Mouse (Mus musculus): ENCODE measurements around the gene Gm10775. TPM values are rescaled to one million over a fixed set of nuclear protein-coding genes. Genes with fewer than 3 reads are reported as not detected.

The Gm10775 gene
- polyA plus RNA-seq (2015; fragmentation: Nextera tagmentation; extraction: Ambion mirVana): not detected in 2 replicates

DNA sequence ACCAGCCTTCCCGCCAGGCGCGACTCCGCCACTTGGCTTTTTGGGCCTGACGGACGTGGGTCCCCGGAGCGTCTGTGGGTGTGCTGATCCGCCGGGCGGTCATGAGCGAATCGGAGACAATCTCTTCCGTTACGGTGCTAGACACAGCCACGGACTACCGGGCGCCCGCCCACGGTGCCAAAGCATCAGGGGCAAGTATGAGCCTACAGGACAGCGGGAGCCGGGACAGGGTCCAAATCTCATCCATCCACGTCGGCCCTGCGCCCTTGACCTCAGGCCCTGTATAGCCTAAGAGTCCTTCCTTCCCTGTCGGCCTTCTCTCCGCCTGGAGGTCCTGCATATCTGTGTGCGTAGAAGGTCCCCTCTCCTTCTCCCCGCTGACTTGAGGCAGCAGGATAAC is at the start of gene Gm10775:
Gene Gm10775 (plus strand): TSS at position 301 of the 400 bp plus-strand sequence.
- Histone ChIP-seq H3K36me3 (replicated peaks) (peaks cover 3% of the 10 kb centered on the region; the same call in 1 of the 2 replicates), H3K27ac (replicated peaks) (no peak within 1 kb of the TSS), H3K4me2 (peak within 1 kb of the TSS; percentile 13; the same call in 1 of the 2 replicates), H3K4me1 (replicated peaks) (no peaks in the 10 kb centered on the region), H3K4me3 (replicated peaks) (no peak within 1 kb of the TSS), H3K9me3 (replicated peaks) (peaks cover 15% of the 10 kb centered on the region), H3K27me3 (peaks cover 17% of the 10 kb centered on the region), H3K9ac (no peak within 1 kb of the TSS)
- ATAC-seq (ENCODE audit: insufficient read depth): no peak
- WGBS (ENCODE audit: insufficient replicate concordance): 45% methylated on average over 29 of the region's 29 CpGs

DNA sequence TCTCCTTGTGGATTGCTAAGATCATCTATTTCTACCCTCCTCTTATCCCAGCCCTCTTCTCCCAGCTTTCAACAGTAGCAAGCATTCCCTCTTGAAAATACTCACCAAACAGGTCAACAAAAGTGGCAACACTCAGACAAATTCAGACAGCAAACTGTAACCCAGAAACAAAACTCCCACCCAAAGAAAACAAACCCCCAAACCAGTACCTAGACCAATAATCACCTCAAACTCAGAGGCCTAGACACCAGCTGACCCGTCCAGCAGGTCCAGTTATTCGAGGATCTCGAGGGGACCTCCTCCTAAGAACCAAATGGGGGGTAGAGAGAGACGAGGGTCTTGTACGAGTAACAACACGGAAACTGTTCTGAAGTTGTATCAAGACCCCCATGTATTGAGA is 33.4 kb upstream of the Gm10775 start:
- Histone ChIP-seq H3K4me3 (replicated peaks) (no peak overlapping the region), H3K27ac (replicated peaks) (no peak overlapping the region), H3K36me3 (replicated peaks) (no peaks in the 10 kb centered on the region), H3K4me1 (replicated peaks) (no peaks in the 10 kb centered on the region), H3K9ac (no peak overlapping the region), H3K4me2 (no peak overlapping the region), H3K27me3 (no peaks in the 10 kb centered on the region), H3K9me3 (replicated peaks) (no peaks in the 10 kb centered on the region)
- 20% methylated on average over 6 of the region's 6 CpGs for WGBS (ENCODE audit: insufficient replicate concordance)
- no peak for ATAC-seq (ENCODE audit: insufficient read depth)

- H3K27me3 ChIP-seq: no peaks in the 10 kb centered on the region
- H3K4me2 ChIP-seq: no peak overlapping the region
- no peak for ATAC-seq (ENCODE audit: insufficient read depth)
- H3K9me3 ChIP-seq (replicated peaks): no peaks in the 10 kb centered on the region
- H3K9ac ChIP-seq: no peak overlapping the region
- no peak overlapping the region for H3K4me3 ChIP-seq (replicated peaks)
- H3K27ac ChIP-seq (replicated peaks): no peak overlapping the region
- no peaks in the 10 kb centered on the region for H3K4me1 ChIP-seq (replicated peaks)
- 61% methylated on average over 2 of the region's 2 CpGs for WGBS (ENCODE audit: insufficient replicate concordance)
- no peaks in the 10 kb centered on the region for H3K36me3 ChIP-seq (replicated peaks)
These were observed 32.7 kb upstream of the Gm10775 start for GRCm38 (mm10) chr13:65226657-65227056.

DNA sequence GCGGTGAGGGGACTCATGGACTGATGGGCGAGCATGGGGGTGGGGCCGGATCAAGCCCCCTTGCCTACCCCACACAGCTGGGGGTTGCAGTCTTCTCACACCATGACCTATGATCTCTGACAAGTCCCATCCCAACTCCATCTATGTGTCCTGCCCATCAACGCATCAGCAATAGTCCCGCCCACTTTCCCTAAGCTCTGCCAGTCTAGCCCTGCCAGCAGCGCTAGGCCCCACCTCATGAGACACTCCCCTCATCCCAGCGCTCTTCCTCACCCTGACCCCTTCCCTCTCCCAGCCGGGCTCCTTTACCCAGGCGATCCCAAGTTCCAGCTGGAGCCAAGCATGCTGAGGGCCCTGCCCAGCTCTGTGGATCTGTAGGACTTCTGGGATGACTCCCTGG is 22.1 kb upstream of the Gm10775 start:
- Histone ChIP-seq H3K27me3 (no peaks in the 10 kb centered on the region), H3K9ac (no peak overlapping the region), H3K27ac (replicated peaks) (no peak overlapping the region), H3K36me3 (replicated peaks) (no peaks in the 10 kb centered on the region), H3K4me1 (replicated peaks) (peaks cover 14% of the 10 kb centered on the region), H3K4me3 (replicated peaks) (no peak overlapping the region), H3K9me3 (replicated peaks) (no peaks in the 10 kb centered on the region), H3K4me2 (no peak overlapping the region)
- 58% methylated on average over 9 of the region's 9 CpGs for WGBS (ENCODE audit: insufficient replicate concordance)
- ATAC-seq (ENCODE audit: insufficient read depth): no peak

DNA sequence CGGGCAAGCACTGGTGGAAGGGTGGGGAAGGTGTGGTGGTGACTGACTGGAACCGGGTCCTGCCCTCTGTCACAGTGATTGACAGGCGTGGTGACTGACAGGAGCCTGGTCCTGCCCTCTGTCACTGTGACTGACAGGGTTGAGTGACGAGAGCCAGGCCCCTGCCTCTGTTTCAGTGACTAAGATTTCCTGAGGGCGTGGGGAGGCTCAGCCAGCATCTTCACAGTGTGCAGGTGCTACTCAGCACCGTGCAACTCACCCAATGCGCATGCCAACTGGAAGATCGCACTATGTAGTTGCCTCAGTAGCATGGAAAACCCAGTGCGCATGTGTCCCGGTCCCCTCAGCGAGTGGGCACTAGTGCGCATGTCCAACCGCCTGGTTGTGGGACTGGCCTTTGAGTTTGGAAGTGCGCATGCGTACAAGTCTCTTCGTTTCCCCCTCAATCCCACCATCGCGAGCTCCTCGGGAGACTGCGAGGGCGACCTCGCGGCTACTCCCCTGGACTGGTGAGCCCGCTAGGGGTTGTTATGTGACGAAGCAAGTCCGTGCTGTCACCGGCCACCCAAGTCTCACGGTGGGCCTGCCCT is 18.7 kb upstream of the Gm10775 start:
- ATAC-seq (ENCODE audit: insufficient read depth): peak; percentile 88
- WGBS (ENCODE audit: insufficient replicate concordance): 0% methylated on average over 28 of the region's 28 CpGs
- H3K9ac ChIP-seq: peak overlapping the region; percentile 56

DNA sequence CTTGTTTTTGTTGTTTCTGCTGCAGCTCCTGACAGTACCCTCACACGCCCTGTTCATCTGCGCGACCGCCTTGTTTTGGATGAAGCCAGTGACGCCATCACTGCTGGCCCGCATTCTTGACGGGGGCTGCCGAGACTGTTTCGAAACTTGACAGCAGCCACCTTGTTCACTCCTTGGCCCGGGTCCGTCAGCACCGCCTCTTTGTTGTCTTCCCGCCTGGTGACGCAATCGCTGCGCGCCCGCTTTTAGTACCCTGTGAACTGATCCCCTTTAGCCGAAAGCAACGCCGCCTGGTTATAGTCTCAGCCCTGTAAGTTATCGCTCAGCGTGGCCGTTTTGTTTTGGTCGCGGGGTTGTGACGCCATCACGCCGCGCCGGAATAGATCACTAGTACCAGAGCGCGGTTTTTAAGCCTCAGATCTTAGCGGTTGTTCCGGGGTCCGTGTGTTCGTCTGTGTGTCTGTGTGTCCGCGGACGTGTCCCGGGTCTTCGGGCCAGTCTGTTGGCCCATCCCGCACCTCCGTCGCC is 18.2 kb upstream of the Gm10775 start:
- Histone ChIP-seq H3K4me1 (replicated peaks) (peaks cover 26% of the 10 kb centered on the region), H3K4me2 (peak overlapping the region; percentile 95), H3K36me3 (replicated peaks) (peaks cover 9% of the 10 kb centered on the region; the same call in 1 of the 2 replicates), H3K27ac (replicated peaks) (peak overlapping the region; percentile 87), H3K4me3 (replicated peaks) (peak overlapping the region; percentile 87), H3K9me3 (replicated peaks) (no peaks in the 10 kb centered on the region), H3K27me3 (no peaks in the 10 kb centered on the region), H3K9ac (peak overlapping the region; percentile 56)
- WGBS (ENCODE audit: insufficient replicate concordance): under 1% methylated on average over 45 of the region's 45 CpGs
- ATAC-seq (ENCODE audit: insufficient read depth): peak; percentile 75

More for the DNA sequence above, 18.7 kb upstream of the Gm10775 start:
- Histone ChIP-seq H3K27ac (replicated peaks) (peak overlapping the region; percentile 87), H3K27me3 (no peaks in the 10 kb centered on the region), H3K36me3 (replicated peaks) (peaks cover 3% of the 10 kb centered on the region; the same call in 1 of the 2 replicates), H3K4me1 (replicated peaks) (peaks cover 26% of the 10 kb centered on the region), H3K4me2 (peak overlapping the region; percentile 95), H3K9me3 (replicated peaks) (no peaks in the 10 kb centered on the region), H3K4me3 (replicated peaks) (peak overlapping the region; percentile 87)

DNA sequence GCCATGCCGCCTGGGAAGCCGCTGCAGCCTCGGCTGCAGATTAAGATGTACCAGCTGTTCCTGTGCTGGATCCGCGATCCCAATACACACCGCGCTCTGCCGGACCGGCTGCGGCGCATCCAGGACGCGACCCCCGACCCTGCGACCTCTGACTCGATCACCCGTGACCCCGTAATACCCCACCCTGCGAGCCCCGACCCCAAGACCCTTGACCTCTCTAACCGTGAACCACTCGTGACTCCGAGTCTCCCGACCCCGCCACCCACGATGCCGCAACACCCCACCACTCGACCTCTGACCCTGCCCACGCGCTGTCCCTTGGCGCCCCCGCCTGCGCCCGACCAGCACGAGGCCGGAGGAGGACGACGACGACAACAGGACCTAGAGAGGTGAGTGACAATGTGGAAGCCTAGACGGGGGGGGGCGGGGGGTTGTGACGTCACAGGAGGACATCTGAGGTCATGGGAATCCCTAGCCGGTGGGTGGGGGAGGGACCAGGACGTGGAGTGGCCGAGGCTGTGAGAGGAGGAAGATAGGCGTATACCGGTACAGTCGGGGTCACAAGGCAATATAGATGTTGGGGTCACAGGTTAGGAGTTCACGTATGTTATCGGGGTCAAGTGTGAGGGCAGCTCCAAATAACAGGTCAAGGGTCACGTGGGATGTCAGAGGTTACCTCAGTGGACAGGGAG is 17.6 kb upstream of the Gm10775 start:
- H3K9ac ChIP-seq: peak overlapping the region; percentile 56
- peak overlapping the region; percentile 87 for H3K4me3 ChIP-seq (replicated peaks)
- peak overlapping the region; percentile 87 for H3K27ac ChIP-seq (replicated peaks)
- H3K4me2 ChIP-seq: peak overlapping the region; percentile 95
- peak; percentile 11 for ATAC-seq (ENCODE audit: insufficient read depth)
- no peaks in the 10 kb centered on the region for H3K27me3 ChIP-seq
- H3K4me1 ChIP-seq (replicated peaks): peaks cover 26% of the 10 kb centered on the region
- 1% methylated on average over 51 of the region's 51 CpGs for WGBS (ENCODE audit: insufficient replicate concordance)
- peaks cover 10% of the 10 kb centered on the region; the same call in 1 of the 2 replicates for H3K36me3 ChIP-seq (replicated peaks)
- no peaks in the 10 kb centered on the region for H3K9me3 ChIP-seq (replicated peaks)

- Histone ChIP-seq H3K9ac (peak overlapping the region; percentile 56), H3K27me3 (no peaks in the 10 kb centered on the region), H3K4me2 (peak overlapping the region; percentile 95), H3K27ac (replicated peaks) (no peak overlapping the region), H3K4me3 (replicated peaks) (peak overlapping the region; percentile 87), H3K36me3 (replicated peaks) (peaks cover 10% of the 10 kb centered on the region), H3K9me3 (replicated peaks) (no peaks in the 10 kb centered on the region), H3K4me1 (replicated peaks) (peaks cover 26% of the 10 kb centered on the region)
- 22% methylated on average over 27 of the region's 27 CpGs for WGBS (ENCODE audit: insufficient replicate concordance)
- ATAC-seq (ENCODE audit: insufficient read depth): no peak
These were observed 17.0 kb upstream of the Gm10775 start for GRCm38 (mm10) chr13:65242319-65242787.

DNA sequence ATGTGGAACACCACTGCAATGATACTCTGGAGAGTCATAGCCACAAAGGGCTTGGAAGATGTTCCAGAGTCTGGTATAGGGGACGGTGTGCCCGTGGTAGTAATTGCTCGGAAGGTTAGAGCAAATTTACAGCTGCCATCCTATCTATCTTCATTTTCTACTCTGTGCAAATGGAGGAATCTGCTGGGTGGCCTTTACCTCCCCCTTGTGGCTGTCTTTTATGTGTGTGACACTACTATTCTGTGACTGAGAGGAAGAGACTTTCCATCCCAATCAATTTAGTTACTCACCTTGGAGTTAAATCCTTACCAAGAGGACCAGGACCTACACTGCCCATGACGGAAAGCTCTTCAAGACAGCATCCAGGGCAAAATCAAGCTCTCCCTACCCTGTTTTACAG is 16.1 kb upstream of the Gm10775 start:
- Histone ChIP-seq H3K9me3 (replicated peaks) (no peaks in the 10 kb centered on the region), H3K9ac (no peak overlapping the region), H3K27ac (replicated peaks) (no peak overlapping the region), H3K27me3 (no peaks in the 10 kb centered on the region), H3K4me2 (peak overlapping the region; percentile 95; the same call in 1 of the 2 replicates), H3K4me3 (replicated peaks) (no peak overlapping the region), H3K4me1 (replicated peaks) (peaks cover 26% of the 10 kb centered on the region), H3K36me3 (replicated peaks) (peaks cover 17% of the 10 kb centered on the region)
- 72% methylated on average over 4 of the region's 4 CpGs for WGBS (ENCODE audit: insufficient replicate concordance)
- ATAC-seq (ENCODE audit: insufficient read depth): no peak

DNA sequence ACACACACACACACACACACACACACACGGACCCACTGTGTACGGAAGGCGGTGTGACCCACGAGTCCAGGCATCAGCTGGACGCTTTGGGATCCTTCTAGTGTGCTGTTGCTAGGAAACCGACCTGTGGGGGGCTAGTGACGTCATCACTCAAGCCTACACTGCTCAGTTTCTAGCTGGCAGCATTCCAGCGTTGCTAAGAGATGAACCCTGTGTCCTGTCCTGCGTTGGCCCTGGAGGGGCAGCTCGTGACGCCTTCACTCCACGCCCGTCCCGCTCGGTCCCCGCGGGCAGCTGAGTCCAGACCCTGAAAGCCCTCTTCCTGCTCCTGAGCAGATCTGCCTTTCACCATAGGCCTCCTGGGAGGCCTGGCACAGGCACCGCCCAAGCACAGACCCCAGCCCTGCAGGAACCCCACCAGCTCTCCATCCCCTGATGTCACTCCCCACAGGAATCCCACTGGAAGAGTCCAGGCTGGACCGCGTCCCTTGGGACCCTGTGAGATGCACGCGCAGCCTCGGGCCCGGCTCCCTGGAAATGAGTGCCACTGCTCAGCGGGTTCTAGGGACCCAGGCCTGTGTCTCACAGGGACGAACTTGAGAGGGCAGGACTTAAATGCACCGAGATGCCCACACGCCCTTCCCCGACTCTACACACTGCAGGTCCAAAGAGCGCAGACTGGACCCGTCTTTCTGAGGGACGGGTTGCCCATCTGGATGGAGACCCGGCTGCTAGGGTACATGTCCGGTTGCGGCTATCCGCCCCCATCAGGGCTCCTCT is 974 bp upstream of the Gm10775 start:
- no peak for ATAC-seq (ENCODE audit: insufficient read depth)
- Histone ChIP-seq H3K27ac (replicated peaks) (no peak overlapping the region), H3K9me3 (replicated peaks) (peaks cover 15% of the 10 kb centered on the region), H3K9ac (no peak overlapping the region), H3K27me3 (peaks cover 17% of the 10 kb centered on the region), H3K4me1 (replicated peaks) (no peaks in the 10 kb centered on the region), H3K4me2 (peak overlapping the region; percentile 13; the same call in 1 of the 2 replicates), H3K36me3 (replicated peaks) (0 out of 2 replicates have a peak, but pooled peaks cover 3% of the 10 kb centered on the region), H3K4me3 (replicated peaks) (no peak overlapping the region)
- 31% methylated on average over 36 of the region's 36 CpGs for WGBS (ENCODE audit: insufficient replicate concordance)
